Mouse (Mus musculus): Measurements from ENCODE around the gene Btbd9. TPM values are rescaled to one million over a fixed set of nuclear protein-coding genes. Genes with fewer than 3 reads are reported as not detected.

Btbd9 gene
- total and polyA plus RNA-seq, 2 experiments = 12.7 to 12.8 TPM

GRCm38 (mm10) chr17:30334257-30334656, 242.0 kb downstream of the Btbd9 start:
- no peak overlapping the region for H3K9ac ChIP-seq (ENCODE audit: low read depth, low read length)
- 96% methylated on average over 6 of the region's 6 CpGs for WGBS
- no peak overlapping the region for H3K27ac ChIP-seq (replicated peaks; ENCODE audit: insufficient read depth, low read depth, low read length)
- no peaks in the 10 kb centered on the region for H3K36me3 ChIP-seq (ENCODE audit: control insufficient read depth, insufficient read depth, low read length)
- no peak for DNase-seq (ENCODE audit: extremely low read depth, low read depth, low spot score)
- H3K4me3 ChIP-seq (ENCODE audit: insufficient read depth, low read depth, low read length) = no peak overlapping the region
- TF ChIP-seq CTCF (IDR thresholded peaks at IDR 0.05; ENCODE audit: low read depth, low read length) = no peak
- no peak for TF ChIP-seq POLR2A (IDR thresholded peaks at IDR 0.05; ENCODE audit: extremely low read depth, insufficient read depth, low read length)
- no peaks in the 10 kb centered on the region for H3K79me2 ChIP-seq (ENCODE audit: control insufficient read depth, insufficient read depth, low read length)
- H3K4me1 ChIP-seq (ENCODE audit: control insufficient read depth, insufficient read depth, low read length) = no peaks in the 10 kb centered on the region
- no peaks in the 10 kb centered on the region for H3K27me3 ChIP-seq (ENCODE audit: control insufficient read depth, insufficient read depth, low read length)

GRCm38 (mm10) chr17:30333136-30333535, 243.2 kb downstream of the Btbd9 start:
- no peak for DNase-seq (ENCODE audit: extremely low read depth, low read depth, low spot score)

GRCm38 (mm10) chr17:30331380-30331779, 244.9 kb downstream of the Btbd9 start:
- Histone ChIP-seq H3K27me3 (ENCODE audit: control insufficient read depth, insufficient read depth, low read length) (no peaks in the 10 kb centered on the region), H3K79me2 (ENCODE audit: control insufficient read depth, insufficient read depth, low read length) (no peaks in the 10 kb centered on the region), H3K36me3 (ENCODE audit: control insufficient read depth, insufficient read depth, low read length) (no peaks in the 10 kb centered on the region), H3K4me3 (ENCODE audit: insufficient read depth, low read depth, low read length) (no peak overlapping the region), H3K4me1 (ENCODE audit: control insufficient read depth, insufficient read depth, low read length) (no peaks in the 10 kb centered on the region), H3K9ac (ENCODE audit: low read depth, low read length) (no peak overlapping the region), H3K27ac (replicated peaks; ENCODE audit: insufficient read depth, low read depth, low read length) (no peak overlapping the region)
- no peak for DNase-seq (ENCODE audit: extremely low read depth, low read depth, low spot score)
- TF ChIP-seq CTCF (IDR thresholded peaks at IDR 0.05; ENCODE audit: low read depth, low read length) = no peak
- TF ChIP-seq POLR2A (IDR thresholded peaks at IDR 0.05; ENCODE audit: extremely low read depth, insufficient read depth, low read length) = no peak
- 95% methylated on average over 6 of the region's 6 CpGs for WGBS

More at GRCm38 (mm10) chr17:30333136-30333535, 243.2 kb downstream of the Btbd9 start:
- Histone ChIP-seq H3K9ac (ENCODE audit: low read depth, low read length) (no peak overlapping the region), H3K4me3 (ENCODE audit: insufficient read depth, low read depth, low read length) (no peak overlapping the region), H3K79me2 (ENCODE audit: control insufficient read depth, insufficient read depth, low read length) (no peaks in the 10 kb centered on the region), H3K4me1 (ENCODE audit: control insufficient read depth, insufficient read depth, low read length) (no peaks in the 10 kb centered on the region), H3K27me3 (ENCODE audit: control insufficient read depth, insufficient read depth, low read length) (no peaks in the 10 kb centered on the region), H3K36me3 (ENCODE audit: control insufficient read depth, insufficient read depth, low read length) (no peaks in the 10 kb centered on the region), H3K27ac (replicated peaks; ENCODE audit: insufficient read depth, low read depth, low read length) (no peak overlapping the region)
- no peak for TF ChIP-seq POLR2A (IDR thresholded peaks at IDR 0.05; ENCODE audit: extremely low read depth, insufficient read depth, low read length)
- no peak for TF ChIP-seq CTCF (IDR thresholded peaks at IDR 0.05; ENCODE audit: low read depth, low read length)
- WGBS = 93% methylated on average over 4 of the region's 4 CpGs

- Histone ChIP-seq H3K79me2 (ENCODE audit: control insufficient read depth, insufficient read depth, low read length) (no peaks in the 10 kb centered on the region), H3K4me3 (ENCODE audit: insufficient read depth, low read depth, low read length) (no peak overlapping the region), H3K4me1 (ENCODE audit: control insufficient read depth, insufficient read depth, low read length) (no peaks in the 10 kb centered on the region), H3K27me3 (ENCODE audit: control insufficient read depth, insufficient read depth, low read length) (no peaks in the 10 kb centered on the region), H3K9ac (ENCODE audit: low read depth, low read length) (no peak overlapping the region), H3K27ac (replicated peaks; ENCODE audit: insufficient read depth, low read depth, low read length) (no peak overlapping the region), H3K36me3 (ENCODE audit: control insufficient read depth, insufficient read depth, low read length) (no peaks in the 10 kb centered on the region)
- DNase-seq (ENCODE audit: extremely low read depth, low read depth, low spot score) = peak; percentile 10
- TF ChIP-seq POLR2A (IDR thresholded peaks at IDR 0.05; ENCODE audit: extremely low read depth, insufficient read depth, low read length) = no peak
- no peak for TF ChIP-seq CTCF (IDR thresholded peaks at IDR 0.05; ENCODE audit: low read depth, low read length)
- 92% methylated on average over 2 of the region's 2 CpGs for WGBS
Observed at GRCm38 (mm10) chr17:30329531-30329930, 246.8 kb downstream of the Btbd9 start.

- H3K4me1 ChIP-seq (ENCODE audit: control insufficient read depth, insufficient read depth, low read length) = no peaks in the 10 kb centered on the region
- H3K9ac ChIP-seq (ENCODE audit: low read depth, low read length) = no peak overlapping the region
- DNase-seq (ENCODE audit: extremely low read depth, low read depth, low spot score) = no peak
- no peaks in the 10 kb centered on the region for H3K27me3 ChIP-seq (ENCODE audit: control insufficient read depth, insufficient read depth, low read length)
- H3K36me3 ChIP-seq (ENCODE audit: control insufficient read depth, insufficient read depth, low read length) = no peaks in the 10 kb centered on the region
- no peak overlapping the region for H3K4me3 ChIP-seq (ENCODE audit: insufficient read depth, low read depth, low read length)
- H3K79me2 ChIP-seq (ENCODE audit: control insufficient read depth, insufficient read depth, low read length) = no peaks in the 10 kb centered on the region
- no peak overlapping the region for H3K27ac ChIP-seq (replicated peaks; ENCODE audit: insufficient read depth, low read depth, low read length)
- WGBS = 93% methylated on average over 5 of the region's 5 CpGs
- no peak for TF ChIP-seq CTCF (IDR thresholded peaks at IDR 0.05; ENCODE audit: low read depth, low read length)
- TF ChIP-seq POLR2A (IDR thresholded peaks at IDR 0.05; ENCODE audit: extremely low read depth, insufficient read depth, low read length) = no peak
Observed at GRCm38 (mm10) chr17:30328924-30329323, 247.4 kb downstream of the Btbd9 start.

GRCm38 (mm10) chr17:30326906-30327305, 249.4 kb downstream of the Btbd9 start:
- Histone ChIP-seq H3K27ac (replicated peaks; ENCODE audit: insufficient read depth, low read depth, low read length) (no peak overlapping the region), H3K27me3 (ENCODE audit: control insufficient read depth, insufficient read depth, low read length) (no peaks in the 10 kb centered on the region), H3K9ac (ENCODE audit: low read depth, low read length) (no peak overlapping the region), H3K36me3 (ENCODE audit: control insufficient read depth, insufficient read depth, low read length) (no peaks in the 10 kb centered on the region), H3K4me3 (ENCODE audit: insufficient read depth, low read depth, low read length) (no peak overlapping the region), H3K79me2 (ENCODE audit: control insufficient read depth, insufficient read depth, low read length) (no peaks in the 10 kb centered on the region), H3K4me1 (ENCODE audit: control insufficient read depth, insufficient read depth, low read length) (no peaks in the 10 kb centered on the region)
- no peak for DNase-seq (ENCODE audit: extremely low read depth, low read depth, low spot score)
- WGBS = 75% methylated on average over 1 of the region's 1 CpGs
- TF ChIP-seq CTCF (IDR thresholded peaks at IDR 0.05; ENCODE audit: low read depth, low read length) = no peak
- TF ChIP-seq POLR2A (IDR thresholded peaks at IDR 0.05; ENCODE audit: extremely low read depth, insufficient read depth, low read length) = no peak
